Mouse (Mus musculus): Measurements from ENCODE around the gene Atp9a. TPM values are rescaled to one million over a fixed set of nuclear protein-coding genes. Genes with fewer than 3 reads are reported as not detected.

Atp9a gene
- polyA plus RNA-seq, 1 experiment from 2014 or later, result 13.8 TPM

- peak overlapping the region; percentile 55 for H3K4me3 ChIP-seq
- peaks cover 28% of the 10 kb centered on the region for H3K27me3 ChIP-seq
Measured at GRCm38 (mm10) chr2:168600750-168601490, 141.3 kb downstream of the Atp9a start.

DNA sequence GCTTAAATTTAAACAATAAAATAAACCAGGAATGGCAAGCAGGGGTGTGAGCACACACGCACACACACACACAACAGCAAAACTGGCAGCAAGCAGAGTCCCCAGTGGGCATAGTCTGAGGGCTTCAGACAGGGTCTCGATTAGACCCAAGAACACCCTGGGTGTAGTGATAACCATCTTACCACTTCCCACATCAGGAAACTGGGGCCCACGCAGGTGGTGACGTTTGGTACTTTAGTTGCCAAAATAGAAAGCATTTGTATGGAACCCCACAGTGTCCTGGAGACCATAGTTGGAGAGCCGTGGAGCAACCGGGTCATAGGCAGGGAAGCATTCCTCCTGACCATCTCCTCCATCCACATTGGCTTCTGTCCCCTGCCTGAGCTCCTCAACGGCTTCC lies 146.5 kb downstream of the Atp9a start:
- Histone ChIP-seq H3K36me3 (no peaks in the 10 kb centered on the region), H3K9ac (no peak overlapping the region), H3K27me3 (peaks cover 23% of the 10 kb centered on the region), H3K4me2 (no peak overlapping the region), H3K9me3 (replicated peaks) (no peaks in the 10 kb centered on the region), H3K4me3 (no peak overlapping the region), H3K27ac (no peak overlapping the region), H3K4me1 (replicated peaks) (peaks cover 7% of the 10 kb centered on the region)
- 61% methylated on average over 7 of the region's 7 CpGs for whole genome bisulfite sequencing
- no peak for ATAC-seq (replicated peaks; ENCODE audit: insufficient number of reproducible peaks, insufficient read depth, low FRiP score, low read depth)

More at GRCm38 (mm10) chr2:168600750-168601490, 141.3 kb downstream of the Atp9a start:
- peaks cover 43% of the 10 kb centered on the region for H3K4me1 ChIP-seq (replicated peaks)
- no peaks in the 10 kb centered on the region for H3K36me3 ChIP-seq
- WGBS, result 4% methylated on average over 32 of the region's 32 CpGs
- H3K27ac ChIP-seq, result peak overlapping the region; percentile 35
- H3K9ac ChIP-seq, result peak overlapping the region; percentile 62
- H3K9me3 ChIP-seq (replicated peaks), result no peaks in the 10 kb centered on the region
- H3K4me2 ChIP-seq, result peak overlapping the region; percentile 94
- ATAC-seq (replicated peaks; ENCODE audit: insufficient number of reproducible peaks, insufficient read depth, low FRiP score, low read depth), result no peak

- Histone ChIP-seq H3K27ac (no peak overlapping the region), H3K4me3 (no peak overlapping the region), H3K4me1 (replicated peaks) (peaks cover 25% of the 10 kb centered on the region), H3K27me3 (peaks cover 13% of the 10 kb centered on the region), H3K4me2 (no peak overlapping the region), H3K9me3 (replicated peaks) (no peaks in the 10 kb centered on the region), H3K9ac (no peak overlapping the region), H3K36me3 (no peaks in the 10 kb centered on the region)
- 77% methylated on average over 6 of the region's 6 CpGs for WGBS
- ATAC-seq (replicated peaks; ENCODE audit: insufficient number of reproducible peaks, insufficient read depth, low FRiP score, low read depth), result no peak
Measured at GRCm38 (mm10) chr2:168593676-168594075, 148.5 kb downstream of the Atp9a start.

DNA sequence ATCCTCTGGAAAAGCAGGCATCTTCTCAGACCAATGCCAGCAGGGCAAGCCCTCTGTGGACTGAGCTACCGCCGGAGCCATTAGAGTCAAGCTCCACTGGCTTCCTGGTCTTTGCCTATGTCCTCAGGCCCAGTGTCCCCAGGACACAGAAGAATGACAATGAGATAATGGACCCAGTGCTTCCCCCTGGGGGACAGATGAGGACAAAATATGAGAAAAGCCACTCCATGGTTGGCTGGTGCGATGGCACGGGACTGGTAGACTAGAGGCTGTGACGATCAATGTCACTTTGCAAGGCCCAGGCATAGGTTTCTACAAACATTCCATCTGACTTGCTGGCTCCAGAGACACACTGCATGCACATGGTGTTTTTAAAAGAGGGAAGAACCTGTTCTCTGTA lies 149.2 kb downstream of the Atp9a start:
- H3K9ac ChIP-seq, result no peak overlapping the region

GRCm38 (mm10) chr2:168591076-168591475 lies 151.1 kb downstream of the Atp9a start:
- peaks cover 47% of the 10 kb centered on the region for H3K4me1 ChIP-seq (replicated peaks)
- ATAC-seq (replicated peaks; ENCODE audit: insufficient number of reproducible peaks, insufficient read depth, low FRiP score, low read depth), result no peak
- 38% methylated on average over 2 of the region's 2 CpGs for whole genome bisulfite sequencing
- H3K4me3 ChIP-seq, result no peak overlapping the region
- no peaks in the 10 kb centered on the region for H3K9me3 ChIP-seq (replicated peaks)
- 0 out of 2 replicates have a peak overlapping the region, but pooled peaks have one; percentile 76 for H3K9ac ChIP-seq
- H3K36me3 ChIP-seq, result no peaks in the 10 kb centered on the region
- no peak overlapping the region for H3K27ac ChIP-seq
- H3K4me2 ChIP-seq, result no peak overlapping the region
- H3K27me3 ChIP-seq, result peaks cover 13% of the 10 kb centered on the region

More for the DNA sequence above, 149.2 kb downstream of the Atp9a start:
- WGBS, result 82% methylated on average over 5 of the region's 5 CpGs
- H3K4me1 ChIP-seq (replicated peaks), result peaks cover 31% of the 10 kb centered on the region
- no peaks in the 10 kb centered on the region for H3K36me3 ChIP-seq
- ATAC-seq (replicated peaks; ENCODE audit: insufficient number of reproducible peaks, insufficient read depth, low FRiP score, low read depth), result no peak
- H3K27me3 ChIP-seq, result peaks cover 13% of the 10 kb centered on the region
- H3K9me3 ChIP-seq (replicated peaks), result no peaks in the 10 kb centered on the region
- H3K4me3 ChIP-seq, result no peak overlapping the region
- H3K27ac ChIP-seq, result no peak overlapping the region
- H3K4me2 ChIP-seq, result no peak overlapping the region

DNA sequence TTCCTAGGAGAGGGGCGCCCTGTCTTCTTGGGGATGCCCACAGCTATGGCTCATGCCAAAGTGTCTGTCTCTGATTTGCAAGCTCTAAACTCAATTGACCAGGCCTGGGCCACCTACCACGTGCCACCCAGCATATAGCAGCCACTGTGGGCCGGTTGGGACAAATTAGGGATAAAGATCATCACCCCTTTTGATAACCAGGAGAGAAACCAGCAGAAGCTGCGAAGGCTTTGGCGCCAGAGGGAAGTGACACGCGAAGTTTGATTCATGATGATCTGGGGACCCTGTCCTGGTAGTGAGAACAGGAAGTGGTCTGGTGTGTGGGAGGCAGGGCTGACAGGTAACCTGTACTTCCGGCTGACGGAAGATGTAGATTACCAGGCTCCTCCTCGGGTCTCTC lies 151.7 kb downstream of the Atp9a start:
- Histone ChIP-seq H3K4me3 (peak overlapping the region; percentile 71), H3K36me3 (no peaks in the 10 kb centered on the region), H3K9me3 (replicated peaks) (no peaks in the 10 kb centered on the region), H3K4me2 (peak overlapping the region; percentile 75), H3K27me3 (peaks cover 13% of the 10 kb centered on the region), H3K9ac (peak overlapping the region; percentile 76), H3K27ac (peak overlapping the region; percentile 93), H3K4me1 (replicated peaks) (peaks cover 53% of the 10 kb centered on the region)
- no peak for ATAC-seq (replicated peaks; ENCODE audit: insufficient number of reproducible peaks, insufficient read depth, low FRiP score, low read depth)
- WGBS, result 23% methylated on average over 10 of the region's 10 CpGs

DNA sequence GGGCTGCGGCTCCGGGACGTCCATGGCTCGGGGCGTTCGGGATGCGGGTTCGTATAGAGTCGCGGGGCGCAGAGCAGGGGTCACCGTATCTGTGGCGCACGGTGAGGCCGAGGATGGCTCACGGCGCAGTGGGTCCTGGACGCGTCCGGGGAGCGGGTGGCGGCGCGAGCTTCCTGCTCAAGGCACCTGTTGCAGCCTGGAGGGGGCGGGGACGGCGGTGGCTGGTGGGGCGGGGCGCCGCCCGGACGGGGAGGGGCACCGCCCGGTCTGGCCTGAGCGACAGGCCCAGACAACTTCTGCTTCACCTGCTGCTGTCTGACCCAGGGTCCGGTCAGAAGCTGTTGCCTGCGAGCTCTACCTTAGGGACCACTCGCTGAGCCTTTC lies 152.0 kb downstream of the Atp9a start:
- peaks cover 13% of the 10 kb centered on the region for H3K27me3 ChIP-seq
- H3K36me3 ChIP-seq, result no peaks in the 10 kb centered on the region
- 1% methylated on average over 38 of the region's 38 CpGs for WGBS
- H3K27ac ChIP-seq, result peak overlapping the region; percentile 93
- peak overlapping the region; percentile 75 for H3K4me2 ChIP-seq
- peak; percentile 68 for ATAC-seq (replicated peaks; ENCODE audit: insufficient number of reproducible peaks, insufficient read depth, low FRiP score, low read depth)
- H3K4me1 ChIP-seq (replicated peaks), result peaks cover 57% of the 10 kb centered on the region
- H3K9me3 ChIP-seq (replicated peaks), result no peaks in the 10 kb centered on the region
- peak overlapping the region; percentile 76 for H3K9ac ChIP-seq
- peak overlapping the region; percentile 71 for H3K4me3 ChIP-seq

- Histone ChIP-seq H3K27ac (peak overlapping the region; percentile 93), H3K9ac (peak overlapping the region; percentile 76), H3K4me1 (replicated peaks) (peaks cover 63% of the 10 kb centered on the region), H3K36me3 (no peaks in the 10 kb centered on the region), H3K4me3 (peak overlapping the region; percentile 71), H3K9me3 (replicated peaks) (no peaks in the 10 kb centered on the region), H3K4me2 (peak overlapping the region; percentile 75), H3K27me3 (peaks cover 13% of the 10 kb centered on the region)
- 5% methylated on average over 21 of the region's 21 CpGs for WGBS
- peak; percentile 41; the same call in 1 of the 2 replicates for ATAC-seq (replicated peaks; ENCODE audit: insufficient number of reproducible peaks, insufficient read depth, low FRiP score, low read depth)
Measured at GRCm38 (mm10) chr2:168589368-168590167, 152.6 kb downstream of the Atp9a start.

DNA sequence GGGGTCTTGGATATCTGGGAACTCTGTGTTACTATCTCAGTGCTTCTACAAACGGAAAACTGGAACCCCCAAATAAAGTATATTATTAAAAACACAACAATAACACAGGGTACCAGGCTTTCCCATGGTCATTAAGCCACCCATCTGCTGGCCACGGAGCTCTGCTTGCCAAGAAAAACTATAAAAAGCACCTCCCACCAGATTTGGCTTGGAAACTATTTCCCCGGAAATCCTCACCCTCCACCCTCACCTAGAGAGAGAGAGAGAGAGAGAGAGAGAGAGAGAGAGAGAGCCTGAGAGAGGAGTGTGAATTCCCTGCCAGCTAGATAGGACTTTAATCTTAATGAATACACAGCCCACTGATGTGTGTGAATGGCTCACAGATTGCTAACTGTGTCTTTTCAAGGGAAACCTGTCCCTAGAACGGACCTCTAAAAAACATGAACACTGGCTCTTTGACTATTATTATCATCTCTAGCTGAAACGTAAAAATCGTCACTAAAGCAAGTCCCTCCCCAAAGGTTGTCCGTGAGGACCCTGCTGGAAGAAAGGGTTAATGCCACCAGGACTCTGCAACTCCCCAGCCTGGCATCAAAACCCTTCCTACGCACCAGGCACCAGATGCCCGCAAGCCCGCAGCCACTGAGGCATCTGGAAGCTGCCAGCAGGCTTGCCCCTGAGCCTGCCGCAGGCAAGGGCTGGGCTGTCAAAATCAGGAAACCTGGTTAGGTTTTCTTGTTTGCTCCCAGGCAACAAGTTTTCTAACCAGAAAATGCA lies 153.4 kb downstream of the Atp9a start:
- H3K36me3 ChIP-seq, result no peaks in the 10 kb centered on the region
- H3K27me3 ChIP-seq, result peaks cover 13% of the 10 kb centered on the region
- H3K4me1 ChIP-seq (replicated peaks), result peaks cover 70% of the 10 kb centered on the region
- peak overlapping the region; percentile 76 for H3K9ac ChIP-seq
- peak overlapping the region; percentile 75 for H3K4me2 ChIP-seq
- H3K4me3 ChIP-seq, result peak overlapping the region; percentile 71
- ATAC-seq (replicated peaks; ENCODE audit: insufficient number of reproducible peaks, insufficient read depth, low FRiP score, low read depth), result no peak
- peak overlapping the region; percentile 93 for H3K27ac ChIP-seq
- H3K9me3 ChIP-seq (replicated peaks), result no peaks in the 10 kb centered on the region
- WGBS, result 22% methylated on average over 11 of the region's 11 CpGs

- no peaks in the 10 kb centered on the region for H3K36me3 ChIP-seq
- peak overlapping the region; percentile 75 for H3K4me2 ChIP-seq
- H3K9me3 ChIP-seq (replicated peaks), result no peaks in the 10 kb centered on the region
- H3K4me1 ChIP-seq (replicated peaks), result peaks cover 82% of the 10 kb centered on the region
- peak overlapping the region; percentile 93 for H3K27ac ChIP-seq
- WGBS, result 81% methylated on average over 8 of the region's 8 CpGs
- H3K4me3 ChIP-seq, result no peak overlapping the region
- H3K9ac ChIP-seq, result no peak overlapping the region
- H3K27me3 ChIP-seq, result peaks cover 13% of the 10 kb centered on the region
- ATAC-seq (replicated peaks; ENCODE audit: insufficient number of reproducible peaks, insufficient read depth, low FRiP score, low read depth), result no peak
Measured at GRCm38 (mm10) chr2:168587159-168587558, 155.1 kb downstream of the Atp9a start.

DNA sequence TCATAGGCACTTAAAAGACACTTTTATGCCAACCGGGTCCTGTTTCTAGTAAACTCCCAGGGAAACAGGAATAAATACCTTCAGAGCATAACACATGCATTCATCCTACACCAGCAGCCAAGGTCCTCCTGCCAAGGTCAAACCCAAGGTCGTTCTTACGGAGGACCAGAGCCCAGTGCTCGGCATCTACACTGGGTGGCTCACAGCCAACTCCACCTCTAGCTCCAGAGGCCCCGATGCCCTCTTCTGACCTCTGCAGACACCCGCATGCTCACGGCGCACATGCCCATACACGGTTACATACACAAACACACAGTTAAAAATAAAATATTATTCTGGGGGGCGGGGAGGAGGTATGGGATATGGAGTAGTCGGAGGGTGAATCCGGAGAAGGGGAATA lies 155.7 kb downstream of the Atp9a start:
- Histone ChIP-seq H3K4me1 (replicated peaks) (peaks cover 84% of the 10 kb centered on the region), H3K27ac (peak overlapping the region; percentile 93)

More for the DNA sequence above, 155.7 kb downstream of the Atp9a start:
- Histone ChIP-seq H3K9me3 (replicated peaks) (no peaks in the 10 kb centered on the region), H3K27me3 (peaks cover 12% of the 10 kb centered on the region), H3K4me3 (no peak overlapping the region), H3K36me3 (no peaks in the 10 kb centered on the region), H3K9ac (no peak overlapping the region), H3K4me2 (no peak overlapping the region)
- WGBS, result 50% methylated on average over 12 of the region's 12 CpGs
- peak; percentile 44 for ATAC-seq (replicated peaks; ENCODE audit: insufficient number of reproducible peaks, insufficient read depth, low FRiP score, low read depth)

Measured in heart, embryonic 15.5 days (tissue).